Mouse (Mus musculus) small intestine, adult 2 months (tissue): Measurements from ENCODE around the gene Tsc22d4. TPM values are rescaled to one million over a fixed set of nuclear protein-coding genes. Genes with fewer than 3 reads are reported as not detected.

Experiments
- H3K27ac ChIP-seq: fragments of 200-500 bp; 2 replicates; pipeline ENCODE4 v1.5.1; 2012; ENCODE audit warnings: low read depth, low read length, control low read depth, inconsistent platforms; ENCODE audit not compliant: insufficient read depth
- H3K27me3 ChIP-seq: fragments of 200-500 bp; 2 replicates; pipeline ENCODE4 v1.6.1; 2012; ENCODE audit warnings: mild to moderate bottlenecking, moderate library complexity, low read length, inconsistent platforms; ENCODE audit not compliant: control insufficient read depth, insufficient read depth
- H3K36me3 ChIP-seq: fragments of 200-500 bp; 2 replicates; pipeline ENCODE4 v1.6.1; 2012; ENCODE audit warnings: mild to moderate bottlenecking, low read length, control low read depth, inconsistent platforms; ENCODE audit not compliant: control insufficient read depth, insufficient read depth
- H3K4me1 ChIP-seq: fragments of 200-500 bp; 2 replicates; pipeline ENCODE4 v1.6.1; 2012; ENCODE audit warnings: low read length, inconsistent platforms, mixed read lengths; ENCODE audit not compliant: control insufficient read depth, insufficient read depth, insufficient read length
- H3K4me3 ChIP-seq: fragments of 200-500 bp; 2 replicates; pipeline ENCODE4 v1.5.1; 2012; ENCODE audit warnings: low read depth, mild to moderate bottlenecking, control low read depth, inconsistent platforms, low read length, moderate library complexity
- CTCF ChIP-seq: fragments of 200-500 bp; IDR thresholded peaks from 2 replicates; pipeline ENCODE4 v1.5.1; 2012; ENCODE audit warnings: low read depth, mild to moderate bottlenecking, control low read depth, inconsistent platforms, low read length, moderate library complexity, mixed read lengths; ENCODE audit not compliant: insufficient replicate concordance, insufficient read length; ENCODE audit errors: extremely low read depth
- POLR2A ChIP-seq: fragments of 200-500 bp; IDR thresholded peaks from 2 replicates; pipeline ENCODE4 v1.6.1; 2012; ENCODE audit warnings: low read depth, mild to moderate bottlenecking, control low read depth, inconsistent platforms, low read length, moderate library complexity
- WGBS: fragments of 180-500 bp; shearing (Covaris S2); methylation state at CpG from one replicate; pipeline ENCODE4 v1.1.7; 2018; 5-methylcytosine and 5-hydroxymethylcytosine counted together
- polyA plus RNA-seq: library from polyadenylated mRNA; depleted of rRNA; stranded (reverse); fragments of >200 nt; gene quantifications from 2 replicates; pipeline ENCODE4 v1.2.3, GENCODE M21; 2012

The Tsc22d4 gene
- polyA plus RNA-seq, 1 experiment = 209 TPM

DNA sequence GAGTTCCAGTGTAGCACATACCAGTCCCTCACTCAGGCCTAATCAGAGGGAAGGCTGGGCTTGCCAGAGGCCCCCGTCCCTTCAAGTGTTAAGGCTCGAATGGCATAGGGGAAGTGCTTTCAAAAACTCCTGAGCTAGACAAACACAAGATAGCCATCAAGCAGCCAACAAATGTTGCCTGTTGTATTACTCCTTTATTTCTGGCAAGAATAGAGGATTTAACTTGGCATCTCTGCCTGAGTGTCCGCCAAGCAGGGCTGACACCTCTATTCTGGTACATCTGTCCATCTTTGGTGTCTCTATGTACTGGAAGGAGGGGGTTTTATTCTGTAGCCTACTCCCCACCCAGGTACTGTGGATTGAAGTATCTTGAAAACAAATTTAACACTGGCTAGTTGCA is 10.6 kb downstream of the Tsc22d4 start:
- Histone ChIP-seq H3K4me3 (no peak overlapping the region), H3K27me3 (no peaks in the 10 kb centered on the region), H3K4me1 (peaks cover 5% of the 10 kb centered on the region), H3K27ac (no peak overlapping the region), H3K36me3 (peaks cover 57% of the 10 kb centered on the region)
- no peak for TF ChIP-seq CTCF
- TF ChIP-seq POLR2A = no peak
- WGBS = 81% methylated on average over 3 of the region's 3 CpGs

DNA sequence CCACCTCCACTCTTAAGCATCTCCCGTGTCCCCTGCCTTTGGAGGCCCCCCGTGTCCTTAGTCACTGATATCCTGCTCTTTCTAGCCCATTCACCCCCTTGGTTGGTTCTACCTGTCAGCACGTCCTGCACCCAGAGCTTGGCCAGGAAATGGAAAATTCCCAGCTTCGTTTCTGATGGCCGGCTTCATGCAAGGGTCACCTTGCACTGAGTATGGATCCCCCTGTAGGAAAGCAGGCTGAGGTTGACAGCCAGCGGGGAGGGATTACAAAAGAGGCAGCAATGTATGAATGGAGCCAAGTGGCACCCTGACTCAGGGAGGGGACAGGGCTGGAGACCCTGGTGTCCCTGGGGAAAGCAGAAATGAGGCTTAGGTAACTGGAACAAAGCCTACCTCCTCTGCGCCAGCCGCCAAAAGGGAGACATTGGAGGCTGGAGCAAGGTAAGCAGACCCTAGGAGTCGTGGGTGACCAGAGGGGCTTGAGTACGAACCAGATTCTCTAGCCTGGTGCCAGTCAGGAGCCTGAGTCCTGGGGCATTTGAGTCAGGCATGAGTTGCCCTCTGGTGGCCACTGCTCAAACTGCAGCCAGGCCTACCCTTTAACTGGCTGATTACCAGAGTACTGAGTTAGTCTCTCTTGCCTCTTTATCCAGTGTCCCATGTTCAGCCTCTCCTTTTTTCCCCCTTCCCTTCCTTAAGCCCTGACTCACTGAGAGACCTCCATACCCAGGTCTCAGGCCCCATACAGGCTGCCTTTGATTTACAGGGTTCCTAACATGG is 11.5 kb downstream of the Tsc22d4 start:
- H3K4me1 ChIP-seq = peaks cover 5% of the 10 kb centered on the region
- 49% methylated on average over 10 of the region's 10 CpGs for WGBS
- H3K36me3 ChIP-seq = peaks cover 47% of the 10 kb centered on the region
- TF ChIP-seq CTCF = peak; percentile 94
- no peak for TF ChIP-seq POLR2A
- no peaks in the 10 kb centered on the region for H3K27me3 ChIP-seq
- H3K4me3 ChIP-seq = no peak overlapping the region
- H3K27ac ChIP-seq = no peak overlapping the region

DNA sequence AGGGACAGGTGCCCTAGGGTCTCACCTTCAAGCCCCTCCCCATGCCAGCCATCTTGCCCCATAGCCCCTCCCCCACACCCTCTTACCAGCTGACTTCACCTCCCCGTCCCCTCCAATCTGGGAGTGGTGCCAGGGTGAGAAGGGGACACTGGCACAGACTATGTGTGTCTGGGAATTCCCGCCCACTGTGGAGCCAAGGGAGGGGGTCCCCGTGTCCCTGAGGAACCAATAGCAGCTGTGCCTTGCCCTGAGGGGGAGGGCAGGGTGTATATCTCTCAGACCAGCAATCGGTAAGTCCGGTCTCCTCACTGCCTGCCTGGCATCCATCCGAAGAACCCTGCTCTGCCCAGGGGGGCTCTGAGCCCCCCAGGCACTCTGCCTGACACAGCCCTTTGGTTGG is 12.4 kb downstream of the Tsc22d4 start:
- no peak overlapping the region for H3K4me3 ChIP-seq
- no peaks in the 10 kb centered on the region for H3K27me3 ChIP-seq
- no peak for TF ChIP-seq CTCF
- no peak for TF ChIP-seq POLR2A
- 82% methylated on average over 6 of the region's 6 CpGs for WGBS
- H3K27ac ChIP-seq = no peak overlapping the region
- H3K36me3 ChIP-seq = peaks cover 41% of the 10 kb centered on the region
- peaks cover 5% of the 10 kb centered on the region for H3K4me1 ChIP-seq

DNA sequence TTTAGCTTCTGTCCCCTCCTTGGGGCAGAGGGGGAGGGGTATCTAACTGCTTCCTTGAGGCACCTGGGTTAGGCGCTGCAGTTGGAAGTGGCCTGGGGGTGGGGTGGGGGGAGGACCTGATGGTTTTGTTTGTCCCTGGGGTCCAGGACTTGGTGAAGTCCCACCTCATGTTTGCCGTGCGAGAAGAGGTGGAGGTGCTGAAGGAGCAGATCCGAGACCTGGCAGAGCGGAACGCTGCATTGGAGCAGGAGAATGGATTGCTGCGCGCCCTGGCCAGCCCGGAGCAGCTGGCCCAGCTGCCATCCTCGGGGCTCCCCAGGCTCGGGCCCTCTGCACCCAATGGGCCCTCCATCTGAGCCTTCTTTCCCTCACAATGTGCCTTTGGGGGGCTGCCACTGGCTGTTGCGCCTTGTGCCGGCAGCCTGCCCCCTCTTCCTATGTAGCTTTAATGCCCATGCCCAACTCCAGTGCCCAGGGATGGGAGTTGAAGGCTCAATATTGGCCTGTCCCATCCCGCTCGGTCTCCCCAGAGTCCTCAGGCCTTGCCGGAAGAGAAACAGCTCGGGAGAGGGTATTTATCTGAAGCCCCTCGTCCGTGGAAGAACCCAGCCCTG is 13.5 kb downstream of the Tsc22d4 start:
- TF ChIP-seq POLR2A = no peak
- TF ChIP-seq CTCF = no peak
- WGBS = 89% methylated on average over 19 of the region's 19 CpGs
- no peaks in the 10 kb centered on the region for H3K27me3 ChIP-seq
- H3K4me1 ChIP-seq = peaks cover 5% of the 10 kb centered on the region
- no peak overlapping the region for H3K4me3 ChIP-seq
- H3K36me3 ChIP-seq = peaks cover 30% of the 10 kb centered on the region
- H3K27ac ChIP-seq = no peak overlapping the region

DNA sequence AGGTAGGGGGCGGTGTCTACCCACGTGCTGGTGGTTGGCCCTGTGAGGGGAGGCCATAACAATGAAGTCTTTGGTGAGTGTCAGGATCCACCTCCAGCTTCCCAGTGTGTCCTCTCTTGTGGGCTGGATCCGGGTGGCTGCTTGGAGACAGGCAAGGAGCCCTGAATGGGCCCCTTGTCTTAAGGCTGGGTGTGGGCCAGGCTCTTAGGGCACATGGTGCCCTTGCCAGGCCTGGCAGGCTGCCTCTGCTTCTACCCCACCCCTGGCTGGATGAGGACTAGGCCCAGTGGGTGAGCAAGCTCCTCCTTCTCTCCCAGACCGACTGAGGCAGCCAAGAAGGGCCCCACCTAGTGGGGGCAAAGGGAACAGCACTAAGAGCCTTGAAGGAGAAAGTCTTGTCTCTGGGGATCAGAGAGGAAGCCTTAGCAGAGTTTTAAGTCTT is 14.5 kb downstream of the Tsc22d4 start:
- Histone ChIP-seq H3K36me3 (peaks cover 27% of the 10 kb centered on the region), H3K4me1 (peaks cover 5% of the 10 kb centered on the region), H3K27me3 (no peaks in the 10 kb centered on the region), H3K27ac (peak overlapping the region; percentile 7; the same call in 1 of the 2 replicates), H3K4me3 (no peak overlapping the region)
- no peak; the same call in 1 of the 2 replicates for TF ChIP-seq POLR2A
- peak; percentile 90; the same call in 1 of the 2 replicates for TF ChIP-seq CTCF
- 14% methylated on average over 4 of the region's 4 CpGs for WGBS

DNA sequence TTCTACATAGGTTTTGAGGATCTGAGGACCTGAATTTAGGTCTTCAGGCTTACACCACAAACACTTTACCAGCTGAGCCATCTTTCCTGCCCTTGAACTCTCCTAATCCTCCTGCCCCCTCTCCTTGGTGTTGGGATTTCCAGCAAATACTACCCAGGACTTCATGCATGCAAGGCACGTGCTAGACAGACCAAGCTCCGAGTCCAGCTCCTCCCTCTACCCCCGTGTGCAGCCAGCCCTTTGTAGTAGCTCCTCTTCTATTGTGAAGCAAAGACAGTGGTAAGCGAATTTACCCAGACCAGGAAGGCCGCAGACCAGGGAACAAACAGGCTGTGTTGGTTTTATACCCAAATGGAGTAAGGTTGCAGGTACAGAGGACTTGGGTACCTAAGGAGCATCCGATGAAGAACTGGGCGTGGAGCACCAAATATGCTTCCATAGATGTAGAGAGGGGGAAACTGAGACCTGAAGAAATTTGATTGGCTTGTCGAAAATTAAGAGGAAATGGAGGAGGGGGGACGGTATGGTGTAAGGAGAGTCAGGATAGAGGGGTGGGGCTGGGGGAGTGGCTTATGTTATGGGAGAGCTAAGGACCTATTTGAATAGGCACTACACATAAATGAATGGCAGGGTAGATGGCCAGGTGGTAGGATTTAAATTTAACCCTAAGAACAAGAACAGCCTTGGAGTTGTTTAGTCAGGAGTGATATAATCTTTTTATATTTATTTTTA is 19.2 kb downstream of the Tsc22d4 start:
- Histone ChIP-seq H3K27ac (no peak overlapping the region), H3K4me1 (peaks cover 3% of the 10 kb centered on the region), H3K4me3 (no peak overlapping the region), H3K27me3 (no peaks in the 10 kb centered on the region), H3K36me3 (peaks cover 2% of the 10 kb centered on the region; the same call in 1 of the 2 replicates)
- WGBS = 71% methylated on average over 9 of the region's 9 CpGs
- no peak for TF ChIP-seq CTCF
- TF ChIP-seq POLR2A = no peak

DNA sequence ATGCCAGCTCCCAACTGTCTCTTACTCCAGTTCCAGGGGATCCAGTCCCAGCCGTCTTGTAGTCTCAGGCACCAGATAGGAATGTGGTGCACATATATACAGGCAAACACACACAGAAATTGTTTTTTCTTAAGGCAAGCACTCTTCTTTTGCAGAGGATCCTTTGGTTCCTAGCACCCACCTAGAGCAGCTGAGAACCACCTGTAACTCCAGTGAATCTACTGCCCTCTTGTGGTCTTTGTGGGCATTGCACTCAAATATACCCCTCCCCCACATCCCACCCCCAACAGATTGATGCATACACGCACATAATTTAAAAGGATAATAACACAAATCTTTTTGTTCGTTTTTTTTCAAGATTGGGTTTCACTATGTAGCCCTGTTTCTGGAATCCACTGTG is 20.7 kb downstream of the Tsc22d4 start:
- Histone ChIP-seq H3K4me1 (no peaks in the 10 kb centered on the region), H3K27ac (no peak overlapping the region), H3K27me3 (no peaks in the 10 kb centered on the region), H3K4me3 (no peak overlapping the region), H3K36me3 (no peaks in the 10 kb centered on the region)
- WGBS = 68% methylated on average over 3 of the region's 3 CpGs
- peak; percentile 36; the same call in 1 of the 2 replicates for TF ChIP-seq CTCF
- no peak for TF ChIP-seq POLR2A
